Mouse (Mus musculus): ENCODE results near the gene March5. TPM values are rescaled to one million over a fixed set of nuclear protein-coding genes. Genes with fewer than 3 reads are reported as not detected.

March5 gene
- polyA plus RNA-seq (2012; rRNA removed), result 27.1 TPM in 2 replicates

GRCm38 (mm10) chr19:37207303-37208175, at the start of gene March5:
Gene March5, plus strand, starts transcription at chr19:37207543.

GRCm38 (mm10) chr19:37208176-37208755, 923 bp downstream of the March5 start, which contains the start of gene Cpeb3:
Gene Cpeb3, minus strand, starts transcription at chr19:37208601.

Other genes starting within 250 kb of the March5 start
- gene Cpeb3, start 1.1 kb downstream of the March5 start, polyA plus RNA-seq (2012; rRNA removed), result 4.7 and 5.5 TPM in 2 replicates
- 6.8 and 7.4 TPM in 2 replicates for gene Ide, start 130.3 kb downstream of the March5 start, polyA plus RNA-seq (2012; rRNA removed)
- 1.2 and 1.7 TPM in 2 replicates for gene Kif11, start 168.9 kb downstream of the March5 start, polyA plus RNA-seq (2012; rRNA removed)
- 4.8 and 5.9 TPM in 2 replicates for gene Hhex, start 227.3 kb downstream of the March5 start, polyA plus RNA-seq (2012; rRNA removed)